Mouse (Mus musculus) thymus, postnatal 36 days (tissue): ENCODE data around the gene Arhgap45.
"Not testable (repeated sequence)": the region's sequence is repeated elsewhere in the genome, so short reads cannot be mapped to it uniquely, and the experiment has no call there.

ENCODE experiments used
- DNase-seq, 2 experiments: peaks; one replicate each; pipeline ENCODE4 v3.0.0; 2022; ENCODE audit warnings: mixed read lengths in 2 of 2

The Arhgap45 gene

DNA sequence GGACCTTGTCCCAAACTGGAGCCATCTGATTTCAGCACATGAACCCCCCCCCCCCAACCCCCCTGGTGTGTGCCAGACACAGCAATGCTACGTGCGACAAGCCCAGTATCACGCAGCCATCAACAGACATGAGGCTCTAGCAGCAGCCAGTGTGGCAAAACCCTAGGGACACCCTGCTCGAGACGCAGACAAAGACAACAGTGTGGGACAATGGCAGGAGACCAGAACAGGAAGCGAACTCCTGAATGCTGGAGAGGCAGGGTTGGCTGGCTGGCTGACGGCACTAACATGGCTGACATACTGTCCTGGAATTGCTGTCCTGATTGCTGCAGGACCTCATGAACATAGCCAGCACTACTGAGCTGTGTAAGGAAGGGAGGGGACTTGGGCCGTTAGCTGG is 18.7 kb downstream of the Arhgap45 start:
- no peak for DNase-seq

GRCm38 (mm10) chr10:80035686-80036085 is 19.2 kb downstream of the Arhgap45 start:
- DNase-seq = no peak

DNA sequence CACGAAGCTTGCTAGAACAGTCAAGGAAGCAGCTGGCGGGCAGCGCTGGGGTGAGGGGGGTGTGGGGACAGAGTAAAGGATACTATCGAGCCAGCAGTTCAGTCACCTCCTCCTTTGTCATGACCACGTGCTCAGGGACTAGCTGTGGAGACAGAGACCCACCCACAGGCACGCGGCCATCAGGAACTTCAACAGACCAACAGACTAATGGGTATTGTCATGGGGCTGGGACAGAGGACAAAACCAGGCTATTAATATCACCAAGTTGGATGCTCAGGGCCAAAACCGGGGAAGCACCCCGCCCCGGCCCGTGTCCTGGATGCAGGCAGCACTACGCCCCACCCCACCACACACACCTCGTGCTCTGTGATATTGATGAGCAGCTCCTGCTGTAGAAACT is 20.4 kb downstream of the Arhgap45 start:
- peak in 1 of 2 experiments; percentile 14 for DNase-seq

GRCm38 (mm10) chr10:80039559-80039979 is 23.1 kb downstream of the Arhgap45 start, which contains the start of gene Polr2e:
Gene Polr2e (minus strand): TSS chr10:80039795.
- peak; percentile 96 to 97 for DNase-seq

GRCm38 (mm10) chr10:80041409-80042060 is 25.1 kb downstream of the Arhgap45 start:
- DNase-seq = not testable (repeated sequence)

GRCm38 (mm10) chr10:80044087-80044486 is 27.6 kb downstream of the Arhgap45 start:
- DNase-seq = no peak

- DNase-seq = not testable (repeated sequence)
Observed at GRCm38 (mm10) chr10:80045364-80045763, 28.9 kb downstream of the Arhgap45 start.

DNA sequence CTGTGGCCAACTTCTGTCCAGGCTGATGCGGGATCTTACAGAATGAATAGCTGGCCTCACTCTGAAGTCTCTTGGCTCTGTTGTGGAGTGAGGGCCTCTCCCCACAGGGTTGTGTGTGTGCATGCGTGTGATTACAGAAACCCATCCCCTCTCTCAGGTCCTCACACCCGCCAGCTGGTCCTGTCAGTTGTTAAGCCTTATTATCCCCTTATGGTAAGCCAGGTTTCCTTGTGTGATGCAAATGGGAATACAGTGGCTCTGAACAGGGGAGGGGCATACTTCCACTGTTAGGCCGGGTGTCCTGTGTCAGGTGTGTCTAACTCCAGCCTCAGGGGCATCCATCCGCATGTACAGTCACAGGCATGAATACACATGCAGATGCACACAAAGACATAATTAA is 29.3 kb downstream of the Arhgap45 start:
- no peak for DNase-seq

- DNase-seq = no peak
Observed at GRCm38 (mm10) chr10:80047041-80047565, 30.6 kb downstream of the Arhgap45 start, which contains the start of gene Gpx4. Gene Gpx4 (plus strand): TSS chr10:80047166.

- no peak for DNase-seq
Observed at GRCm38 (mm10) chr10:80048396-80048795, 31.9 kb downstream of the Arhgap45 start.

- no peak for DNase-seq
Observed at GRCm38 (mm10) chr10:80048834-80049233, 32.4 kb downstream of the Arhgap45 start.

GRCm38 (mm10) chr10:80050244-80050643 is 33.8 kb downstream of the Arhgap45 start:
- no peak for DNase-seq

DNA sequence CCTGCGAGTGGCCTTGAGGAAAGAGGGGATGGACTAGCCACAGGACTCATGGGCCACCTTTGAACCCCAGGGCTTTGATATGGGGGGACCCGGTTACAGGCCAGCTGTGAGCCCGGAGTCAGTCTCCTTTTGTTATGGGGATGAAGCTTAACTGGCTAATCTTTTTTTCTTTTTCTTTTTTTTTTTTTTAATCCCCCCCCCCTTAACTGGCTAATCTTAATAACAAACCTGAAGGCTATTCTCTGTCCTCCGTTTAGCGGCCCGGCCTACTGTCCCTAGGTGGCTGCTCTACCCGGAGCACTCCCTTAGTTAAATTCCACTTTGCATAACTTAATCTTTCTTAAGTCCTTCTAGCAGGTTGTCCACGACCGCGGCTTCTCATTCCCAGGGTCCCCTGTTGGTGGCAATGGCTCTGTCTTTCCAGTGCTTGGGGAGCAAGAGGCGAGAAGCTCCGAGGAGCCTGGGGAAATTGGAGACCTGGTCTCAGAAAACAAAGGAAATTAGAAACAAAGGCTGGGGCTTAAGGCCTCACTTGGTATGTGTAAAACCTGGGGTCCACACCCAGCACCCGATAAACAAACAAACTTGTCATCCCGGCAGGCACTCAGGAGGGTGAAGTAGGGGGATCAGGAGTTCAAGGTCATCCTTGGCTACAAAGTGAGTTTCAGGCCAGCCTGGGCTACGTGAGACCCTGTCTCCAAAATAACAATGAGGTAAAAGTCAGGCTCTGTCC is 34.6 kb downstream of the Arhgap45 start:
- no peak for DNase-seq

DNA sequence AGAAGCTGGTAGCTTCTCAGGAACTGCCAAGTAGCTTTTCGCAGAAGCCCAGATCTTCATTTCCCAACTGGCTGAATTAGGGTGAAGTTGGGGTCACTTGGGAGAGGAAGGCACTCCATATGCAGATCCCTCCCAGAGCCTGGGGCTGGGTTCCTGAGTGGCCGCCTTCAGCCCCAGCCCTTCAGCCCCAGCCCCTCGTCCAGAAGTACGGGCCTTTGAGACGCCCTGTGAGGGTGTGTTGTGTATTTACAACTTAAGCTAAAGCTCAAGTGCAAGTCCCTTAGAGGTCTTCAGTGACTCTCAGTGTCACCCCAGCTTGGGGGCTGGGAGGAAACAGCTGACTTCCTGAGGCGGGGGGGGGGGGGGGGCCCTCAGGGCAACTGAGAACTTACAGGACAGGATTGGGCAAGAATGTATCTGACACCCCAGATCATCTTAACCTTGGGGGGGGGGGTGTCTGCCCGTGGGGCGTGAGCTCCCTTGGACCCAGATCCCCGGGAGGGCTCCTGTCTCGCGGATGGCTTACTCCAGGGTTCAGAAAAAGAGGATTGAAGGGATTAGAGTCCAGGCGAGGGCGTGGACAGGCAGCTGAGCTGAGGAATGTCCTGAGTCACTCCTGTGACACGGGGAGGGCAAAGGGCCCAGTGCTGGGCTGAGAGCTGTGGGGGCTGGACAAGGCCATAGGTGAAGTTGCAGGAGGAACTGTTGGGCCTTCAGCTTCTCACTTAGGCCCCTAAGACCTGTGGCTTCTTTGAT is 35.3 kb downstream of the Arhgap45 start:
- peak; percentile 42 to 67 for DNase-seq

DNA sequence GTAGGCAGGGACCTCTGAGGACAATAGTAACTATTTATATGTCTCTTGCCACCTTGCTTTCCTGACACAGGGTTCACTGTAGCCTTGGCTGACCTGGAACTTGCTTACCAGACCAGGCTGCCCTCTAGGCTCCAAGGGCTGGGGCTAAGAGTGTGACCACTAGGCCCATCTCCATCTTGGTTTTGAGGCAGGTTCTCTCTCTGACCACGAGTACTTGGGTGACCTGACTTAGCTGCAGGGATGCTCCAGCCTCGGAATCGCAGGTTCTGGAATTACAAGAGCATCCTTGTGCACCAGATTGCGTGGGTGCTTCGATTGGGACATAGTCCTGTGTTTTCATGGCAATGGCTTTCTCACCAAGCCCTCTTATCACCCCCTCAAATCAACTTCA is 35.9 kb downstream of the Arhgap45 start:
- no peak for DNase-seq

DNA sequence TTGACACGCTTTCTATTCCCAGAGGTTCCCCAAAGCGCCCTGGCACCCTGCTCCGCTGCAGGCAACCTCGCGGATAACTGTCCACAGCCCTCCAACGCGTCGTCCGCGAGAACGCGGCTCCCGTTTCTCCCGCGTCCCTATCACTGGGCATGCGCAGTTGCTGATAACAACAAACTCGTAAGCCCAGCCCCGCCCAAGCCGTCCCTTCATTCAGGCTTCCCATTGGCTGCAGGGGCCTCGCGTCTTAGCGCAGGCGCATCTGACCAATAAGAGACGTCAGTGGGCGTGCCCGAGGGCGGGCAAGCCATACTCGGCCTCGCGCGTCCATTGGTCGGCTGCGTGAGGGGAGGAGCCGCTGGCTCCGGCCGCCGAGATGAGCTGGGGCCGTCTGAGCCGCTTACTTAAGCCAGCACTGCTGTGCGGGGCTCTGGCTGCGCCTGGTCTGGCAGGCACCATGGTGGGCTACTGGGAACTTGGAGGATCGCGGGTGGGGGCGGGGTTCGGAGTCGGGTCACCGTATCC is 36.9 kb downstream of the Arhgap45 start:
- DNase-seq = peak; percentile 99 to 100

GRCm38 (mm10) chr10:80053831-80054815 is 37.7 kb downstream of the Arhgap45 start:
- DNase-seq = peak; percentile 73 to 78

DNA sequence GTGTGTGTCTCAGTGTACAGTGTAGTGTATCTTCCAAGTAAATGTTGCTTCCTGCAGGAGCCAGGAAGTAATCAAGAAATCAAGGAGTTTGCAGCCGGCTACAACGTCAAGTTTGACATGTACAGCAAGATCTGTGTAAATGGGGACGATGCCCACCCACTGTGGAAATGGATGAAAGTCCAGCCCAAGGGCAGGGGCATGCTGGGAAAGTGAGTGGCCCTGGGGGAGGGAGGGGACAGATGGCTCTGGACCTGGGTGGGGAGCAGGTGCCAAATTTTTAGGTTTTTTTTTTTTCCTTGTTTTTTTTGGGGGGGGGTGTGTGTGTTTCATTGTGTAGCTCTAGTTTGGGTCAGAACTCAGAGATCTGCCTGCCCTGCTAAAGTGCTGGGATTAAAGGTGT is 38.5 kb downstream of the Arhgap45 start:
- not testable (repeated sequence) for DNase-seq

- DNase-seq = no peak
Observed at GRCm38 (mm10) chr10:80055364-80055763, 38.9 kb downstream of the Arhgap45 start.

GRCm38 (mm10) chr10:80055891-80056290 is 39.4 kb downstream of the Arhgap45 start:
- DNase-seq = no peak

DNA sequence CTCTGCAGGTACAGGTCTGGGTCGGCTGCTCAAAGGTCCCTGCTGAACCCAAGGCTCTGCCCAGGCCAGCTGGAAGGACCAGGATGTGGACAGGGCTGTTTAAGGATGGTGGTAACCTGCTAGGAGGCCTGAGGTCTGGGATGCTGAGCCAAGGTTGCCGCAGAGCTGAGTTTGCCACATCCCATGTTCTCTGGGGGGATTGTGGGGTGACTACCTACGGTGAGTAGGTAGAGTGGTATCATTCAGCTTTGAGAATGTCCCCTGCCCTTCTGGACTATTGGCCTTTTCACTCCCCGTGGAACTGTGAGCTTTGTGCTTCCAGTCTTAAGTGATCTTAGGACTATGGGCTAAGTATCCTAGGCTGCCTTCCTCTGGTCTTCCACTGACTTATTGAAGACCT is 40.1 kb downstream of the Arhgap45 start:
- DNase-seq = no peak
